Mouse (Mus musculus) erythroblast, embryonic 14.5 days (primary cell): ENCODE data around the gene Gng2. TPM values are rescaled to one million over a fixed set of nuclear protein-coding genes. Genes with fewer than 3 reads are reported as not detected.
A peak's percentile ranks its signal among the peaks of the same experiment; 100 is the strongest.

Experiments used
- H3K27me3 ChIP-seq: 2 replicates; pipeline ENCODE4 v1.6.1; 2012; ENCODE audit warnings: inconsistent platforms; ENCODE audit not compliant: control insufficient read depth
- H3K36me3 ChIP-seq: 2 replicates; pipeline ENCODE4 v1.6.1; 2012; ENCODE audit warnings: mild to moderate bottlenecking, inconsistent platforms; ENCODE audit not compliant: control insufficient read depth
- H3K4me1 ChIP-seq: 2 replicates; pipeline ENCODE4 v1.6.1; 2012; ENCODE audit warnings: inconsistent platforms; ENCODE audit not compliant: control insufficient read depth
- H3K4me3 ChIP-seq: replicated peaks from 2 replicates; pipeline ENCODE3; 2012; ENCODE audit warnings: moderate library complexity, mild to moderate bottlenecking, inconsistent platforms
- H3K9me3 ChIP-seq: 2 replicates; pipeline ENCODE4 v1.6.1; 2012; ENCODE audit warnings: low read length, inconsistent platforms, mixed read lengths; ENCODE audit not compliant: control insufficient read depth
- GATA1 ChIP-seq: IDR thresholded peaks from 2 replicates; pipeline ENCODE4 v1.6.1; 2012; ENCODE audit warnings: low read length, inconsistent platforms, mixed read lengths
- TAL1 ChIP-seq: IDR thresholded peaks from 3 replicates; pipeline ENCODE4 v1.6.1; 2012; ENCODE audit warnings: low read length, inconsistent platforms, mixed read lengths
- polyA plus RNA-seq: library from polyadenylated mRNA; stranded (reverse); fragments of >175 nt; gene quantifications from 2 replicates; pipeline ENCODE4 v1.2.3, GENCODE M21; 2012

Gng2 gene
- polyA plus RNA-seq, 1 experiment = not detected

- no peak for TF ChIP-seq GATA1
- no peak for TF ChIP-seq TAL1
- Histone ChIP-seq H3K4me1 (no peaks in the 10 kb centered on the region), H3K36me3 (no peaks in the 10 kb centered on the region), H3K9me3 (no peaks in the 10 kb centered on the region), H3K27me3 (peaks cover 31% of the 10 kb centered on the region), H3K4me3 (no peak overlapping the region)
These were observed 8.6 kb upstream of the Gng2 start for GRCm38 (mm10) chr14:19985912-19986613.

- Histone ChIP-seq H3K4me1 (no peaks in the 10 kb centered on the region), H3K9me3 (no peaks in the 10 kb centered on the region), H3K27me3 (peaks cover 31% of the 10 kb centered on the region), H3K36me3 (no peaks in the 10 kb centered on the region), H3K4me3 (no peak overlapping the region)
- TF ChIP-seq TAL1 (no peak), GATA1 (no peak)
These were observed 7.9 kb upstream of the Gng2 start for GRCm38 (mm10) chr14:19985107-19985911.

- H3K27me3 ChIP-seq = peaks cover 39% of the 10 kb centered on the region
These were observed 781 bp downstream of the Gng2 start for GRCm38 (mm10) chr14:19976421-19977270.

GRCm38 (mm10) chr14:19974978-19975493 lies 2.4 kb downstream of the Gng2 start:
- Histone ChIP-seq H3K4me3 (no peak overlapping the region), H3K9me3 (no peaks in the 10 kb centered on the region), H3K4me1 (peaks cover 13% of the 10 kb centered on the region), H3K36me3 (no peaks in the 10 kb centered on the region), H3K27me3 (peaks cover 39% of the 10 kb centered on the region)
- TF ChIP-seq GATA1 (no peak), TAL1 (no peak)

More at GRCm38 (mm10) chr14:19976421-19977270, 781 bp downstream of the Gng2 start:
- peaks cover 13% of the 10 kb centered on the region for H3K4me1 ChIP-seq
- H3K9me3 ChIP-seq = no peaks in the 10 kb centered on the region
- TF ChIP-seq TAL1 (no peak), GATA1 (no peak)
- peak overlapping the region; percentile 24 for H3K4me3 ChIP-seq
- H3K36me3 ChIP-seq = no peaks in the 10 kb centered on the region

- peaks cover 13% of the 10 kb centered on the region for H3K4me1 ChIP-seq
- no peak overlapping the region for H3K4me3 ChIP-seq
- H3K9me3 ChIP-seq = no peaks in the 10 kb centered on the region
- H3K36me3 ChIP-seq = no peaks in the 10 kb centered on the region
- TF ChIP-seq TAL1 = no peak
- TF ChIP-seq GATA1 = no peak
- peaks cover 39% of the 10 kb centered on the region for H3K27me3 ChIP-seq
These were observed 3.0 kb downstream of the Gng2 start for GRCm38 (mm10) chr14:19974429-19974828.

GRCm38 (mm10) chr14:19972316-19973029 lies 5.0 kb downstream of the Gng2 start:
- no peak for TF ChIP-seq TAL1
- TF ChIP-seq GATA1 = no peak
- H3K9me3 ChIP-seq = no peaks in the 10 kb centered on the region
- peaks cover 11% of the 10 kb centered on the region for H3K4me1 ChIP-seq
- H3K4me3 ChIP-seq = no peak overlapping the region
- no peaks in the 10 kb centered on the region for H3K36me3 ChIP-seq
- peaks cover 29% of the 10 kb centered on the region for H3K27me3 ChIP-seq

GRCm38 (mm10) chr14:19970845-19971244 lies 6.6 kb downstream of the Gng2 start:
- no peaks in the 10 kb centered on the region for H3K4me1 ChIP-seq
- H3K4me3 ChIP-seq = no peak overlapping the region

GRCm38 (mm10) chr14:19970106-19970785 lies 7.2 kb downstream of the Gng2 start:
- TF ChIP-seq TAL1 (no peak), GATA1 (no peak)
- Histone ChIP-seq H3K4me3 (no peak overlapping the region), H3K9me3 (no peaks in the 10 kb centered on the region), H3K36me3 (no peaks in the 10 kb centered on the region), H3K4me1 (no peaks in the 10 kb centered on the region), H3K27me3 (peaks cover 10% of the 10 kb centered on the region)

More at GRCm38 (mm10) chr14:19970845-19971244, 6.6 kb downstream of the Gng2 start:
- TF ChIP-seq GATA1 (no peak), TAL1 (no peak)
- H3K9me3 ChIP-seq = no peaks in the 10 kb centered on the region
- H3K27me3 ChIP-seq = peaks cover 13% of the 10 kb centered on the region
- H3K36me3 ChIP-seq = no peaks in the 10 kb centered on the region
